Comparison of ENCODE assay signal across 10 mouse cellular contexts in genomic region chr9:64240681-64241080, GRCm38 (mm10). TPM values are rescaled to one million over a fixed set of nuclear protein-coding genes. Genes with fewer than 3 reads are reported as not detected.
DNase-seq lines count a peak whose midpoint lies in the region; ATAC-seq lines count a peak whose summit lies in the region.
"Had no signal": no experiment of that assay in that cellular context is flagged by ENCODE, and none has a peak within 500 bp of the region (broad histone marks: within the 10 kb centered on the region; RNA-seq: fewer than 3 reads in every experiment).

No protein-coding gene starts in this region.

- no peak overlapping the region for H3K9ac ChIP-seq in neural tube, embryonic 15.5 days (replicated peaks)

- 63% methylated on average over 8 of the region's 8 CpGs for WGBS in neural tube, embryonic 15.5 days

- H3K27me3 ChIP-seq in neural tube, embryonic 15.5 days (replicated peaks), result no peaks in the 10 kb centered on the region

- H3K36me3 ChIP-seq in neural tube, embryonic 15.5 days, result no peaks in the 10 kb centered on the region

- H3K4me2 ChIP-seq in neural tube, embryonic 15.5 days, result no peak overlapping the region

- no peak overlapping the region for H3K4me3 ChIP-seq in neural tube, embryonic 15.5 days (replicated peaks)

- peak; percentile 49 for DNase-seq in neural tube, embryonic 10.5 days (ENCODE audit: extremely low spot score, low spot score)
- DNase-seq in gastrocnemius, postnatal 25 days, result peak; percentile 13
- peak; percentile 45 to 64 for DNase-seq in kidney, postnatal 4 days
- peak; percentile 45 for DNase-seq in yolk sac, embryonic 10.5 days (ENCODE audit: low spot score)
- no peak for DNase-seq in spleen, adult 12 weeks (ENCODE audit: low spot score)
- no peak for DNase-seq in cerebellum, adult 9-10 months
- DNase-seq: cerebellum, postnatal 10 days; right cerebral cortex, postnatal 4 days had no signal

- H3K9me3 ChIP-seq in neural tube, embryonic 15.5 days (replicated peaks), result no peaks in the 10 kb centered on the region

- H3K4me1 ChIP-seq in neural tube, embryonic 15.5 days, result peaks cover 4% of the 10 kb centered on the region; the same call in 1 of the 2 replicates

- no peak overlapping the region for H3K27ac ChIP-seq in neural tube, embryonic 15.5 days (replicated peaks)

- no peak for ATAC-seq in neural tube, embryonic 15.5 days (ENCODE audit: low FRiP score)

RNA-seq across cellular contexts. Expression of gene Uchl4, which starts 5.7 kb away (rescaled TPM):
- 2.3 and 3.2 TPM in 2 replicates for polyA plus RNA-seq in neural tube, embryonic 15.5 days (2015; fragmentation: Nextera tagmentation; extraction: Ambion mirVana)
- 1 to 10 TPM; 1.4 to 1.8 TPM for total RNA-seq in gastrocnemius, postnatal 25 days (2021)
- polyA plus RNA-seq: gonadal fat pad, adult 2 months had no signal

RNA-seq across cellular contexts. Expression of gene Map2k1, which starts 12.8 kb away (rescaled TPM):
- 71.0 and 80.1 TPM in 2 replicates for polyA plus RNA-seq in neural tube, embryonic 15.5 days (2015; fragmentation: Nextera tagmentation; extraction: Ambion mirVana)
- total RNA-seq in gastrocnemius, postnatal 25 days (2021), result 10 to 100 TPM; 47.2 to 47.4 TPM

RNA-seq across cellular contexts. Expression of gene Tipin, which starts 40.7 kb away (rescaled TPM):
- 65.7 and 96.3 TPM in 2 replicates for polyA plus RNA-seq in neural tube, embryonic 15.5 days (2015; fragmentation: Nextera tagmentation; extraction: Ambion mirVana)
- 1 to 10 TPM; 8.0 to 8.7 TPM for total RNA-seq in gastrocnemius, postnatal 25 days (2021)

Comparison
In these comparisons a context has a peak if more than half of its experiments do, and no peak if none do; other contexts are left out.
1. DNase-seq: peak in neural tube, embryonic 10.5 days (single experiment), gastrocnemius, postnatal 25 days (single experiment), kidney, postnatal 4 days (2 of 2) and yolk sac, embryonic 10.5 days (single experiment); none in spleen, adult 12 weeks (single experiment) and cerebellum, adult 9-10 months (single experiment).